Mouse (Mus musculus): ENCODE measurements around the gene Magi1.

DNA sequence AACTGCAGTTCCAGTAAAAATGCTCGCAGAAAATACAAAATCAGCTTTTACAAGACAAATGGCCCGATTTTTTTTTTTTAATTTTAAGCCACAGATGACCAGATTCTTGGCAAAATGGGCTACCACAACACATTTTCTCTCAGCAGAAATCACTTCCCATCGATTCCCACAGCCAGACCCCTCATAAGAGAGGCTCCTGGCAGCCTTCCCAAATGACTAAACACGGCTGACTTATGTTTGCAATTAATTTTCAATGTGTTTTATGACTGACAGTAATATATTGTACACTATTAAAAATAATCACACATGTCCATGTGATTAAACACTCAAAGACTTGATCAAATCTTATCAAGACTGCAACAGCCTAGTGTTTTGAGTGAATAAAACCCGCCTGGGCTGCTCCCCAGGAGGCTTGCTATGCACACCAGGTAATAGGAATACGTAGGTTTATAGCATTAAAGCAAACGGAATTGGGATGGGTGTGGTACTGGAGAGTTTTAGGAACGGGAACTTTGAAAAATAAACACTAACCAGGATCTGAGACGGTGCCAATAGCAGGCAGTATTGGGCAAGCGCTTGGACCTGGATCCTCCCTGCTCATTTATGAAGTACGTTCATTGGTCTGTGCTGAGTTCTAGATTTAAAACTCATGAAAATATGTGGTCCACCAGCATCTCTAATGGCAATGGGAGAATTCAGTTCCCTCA lies 176.2 kb downstream of the Magi1 start:
- TF ChIP-seq POLR2A (IDR thresholded peaks at IDR 0.05; ENCODE audit: insufficient read depth, low read depth, low read length) (no peak), CTCF (IDR thresholded peaks at IDR 0.05) (no peak)
